Comparison of ENCODE assay signal across 16 mouse cellular contexts in genomic region chr3:49278356-49278755, GRCm38 (mm10).
"Had no signal": no experiment of that assay in that cellular context is flagged by ENCODE, and none has a peak within 500 bp of the region (broad histone marks: within the 10 kb centered on the region; RNA-seq: fewer than 3 reads in every experiment).

No protein-coding gene starts in this region.

- H3K4me2 ChIP-seq: neural tube, embryonic 13.5 days; neural tube, embryonic 15.5 days; stomach, embryonic 15.5 days had no signal

- H3K9ac ChIP-seq: neural tube, embryonic 13.5 days; neural tube, embryonic 15.5 days; stomach, embryonic 15.5 days had no signal

- H3K27ac ChIP-seq: neural tube, embryonic 13.5 days; neural tube, embryonic 15.5 days; stomach, embryonic 15.5 days; stomach, postnatal 0 days had no signal

- H3K4me1 ChIP-seq: neural tube, embryonic 15.5 days; stomach, embryonic 15.5 days had no signal

- DNase-seq: retina, postnatal 1 day; right cerebral cortex, adult 18-20 months; right cerebral cortex, postnatal 14 days; right cerebral cortex, postnatal 25 days; right cerebral cortex, postnatal 4 days; spleen, adult 18-20 months; thymus, adult 18-20 months; thymus, adult 2 months; thymus, postnatal 14 days; thymus, postnatal 25 days; thymus, postnatal 36 days; thymus, postnatal 4 days had no signal

- H3K4me3 ChIP-seq: neural tube, embryonic 13.5 days; neural tube, embryonic 15.5 days; stomach, embryonic 15.5 days had no signal

- H3K36me3 ChIP-seq: neural tube, embryonic 13.5 days; neural tube, embryonic 15.5 days; stomach, embryonic 15.5 days had no signal

- H3K9me3 ChIP-seq: neural tube, embryonic 13.5 days; neural tube, embryonic 15.5 days; stomach, embryonic 15.5 days had no signal

- H3K27me3 ChIP-seq: neural tube, embryonic 13.5 days; neural tube, embryonic 15.5 days; stomach, embryonic 15.5 days had no signal
